Mouse (Mus musculus): ENCODE data around the gene Cep131. TPM values are rescaled to one million over a fixed set of nuclear protein-coding genes. Genes with fewer than 3 reads are reported as not detected.

Gene Cep131
- 1 to 10 TPM; 5.9 to 7.9 TPM for polyA plus RNA-seq (2017; shearing (Covaris generic))

DNA sequence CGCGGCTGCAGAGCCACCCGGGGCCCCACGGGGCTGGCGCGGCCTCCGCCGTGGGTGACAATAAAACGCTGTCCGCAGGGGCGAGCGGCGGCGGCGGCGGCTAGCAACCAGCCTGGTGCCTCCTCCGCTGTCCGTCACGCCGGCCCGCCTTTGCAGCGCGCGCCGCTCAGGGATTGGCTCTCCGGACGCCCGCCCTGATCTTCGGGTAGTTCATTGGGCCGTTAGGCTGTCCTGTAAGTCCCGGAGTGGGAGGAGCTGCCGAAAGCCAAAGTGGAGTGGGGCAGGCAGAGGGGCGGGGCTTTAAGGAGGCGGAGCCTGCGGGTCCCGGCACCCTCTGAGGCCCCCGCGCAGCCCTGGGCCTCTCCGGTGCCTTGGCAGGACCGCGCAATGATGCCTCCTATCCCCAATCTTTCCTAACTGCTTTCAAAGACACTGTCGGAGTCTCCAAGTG is at the start of gene Cep131:
Gene Cep131 (minus strand): TSS at position 126 of the 451 bp plus-strand sequence.

DNA sequence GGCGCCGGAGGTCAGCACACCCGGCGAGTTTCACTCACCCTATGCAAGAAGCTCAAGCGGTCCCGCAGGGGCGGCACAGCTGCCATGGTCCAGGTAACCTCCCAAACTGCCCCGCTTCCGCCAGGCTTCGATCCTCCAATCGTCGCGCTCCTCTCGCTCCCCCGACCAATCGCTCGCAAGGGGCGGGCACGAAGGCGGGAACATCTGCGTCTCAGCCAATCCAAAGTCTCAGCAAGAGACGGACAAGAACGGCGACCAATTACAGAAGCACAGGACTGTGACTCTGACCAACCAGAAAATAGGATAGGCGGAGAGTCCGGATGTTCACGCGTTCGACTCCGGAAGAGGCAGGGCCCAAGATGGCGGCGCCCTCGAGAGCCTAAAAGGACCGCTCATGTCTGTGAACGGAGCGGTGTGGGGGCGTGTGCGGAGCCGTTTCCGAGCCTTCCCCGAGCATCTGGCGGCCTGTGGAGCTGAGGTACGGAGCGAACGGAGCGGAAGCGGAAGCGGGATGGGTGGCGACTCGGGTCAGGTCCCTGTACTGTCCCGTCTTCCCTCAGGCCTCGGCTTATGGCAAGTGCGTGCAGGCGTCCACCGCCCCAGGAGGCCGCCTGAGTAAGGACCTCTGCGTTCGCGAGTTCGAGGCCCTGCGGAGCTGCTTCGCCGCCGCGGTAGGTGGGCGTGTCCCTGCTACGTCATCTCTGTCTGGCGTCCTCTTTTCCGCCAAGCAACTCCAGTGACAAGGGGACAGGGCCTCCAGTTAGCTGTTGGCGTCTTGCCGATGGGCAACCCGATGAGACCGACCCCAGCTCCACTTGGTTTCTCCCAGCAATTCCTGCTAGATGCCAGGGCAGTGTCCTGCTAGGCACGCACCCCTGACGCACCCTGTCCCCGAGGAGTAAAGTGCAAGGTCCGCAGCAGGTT is 12.2 kb upstream of the Cep131 start, which contains the start of the genes Tepsin and Ndufaf8:
Gene Tepsin (minus strand): TSS at position 144 of the 924 bp plus-strand sequence.
Gene Ndufaf8 (plus strand): TSS at position 341 of the 924 bp plus-strand sequence.

DNA sequence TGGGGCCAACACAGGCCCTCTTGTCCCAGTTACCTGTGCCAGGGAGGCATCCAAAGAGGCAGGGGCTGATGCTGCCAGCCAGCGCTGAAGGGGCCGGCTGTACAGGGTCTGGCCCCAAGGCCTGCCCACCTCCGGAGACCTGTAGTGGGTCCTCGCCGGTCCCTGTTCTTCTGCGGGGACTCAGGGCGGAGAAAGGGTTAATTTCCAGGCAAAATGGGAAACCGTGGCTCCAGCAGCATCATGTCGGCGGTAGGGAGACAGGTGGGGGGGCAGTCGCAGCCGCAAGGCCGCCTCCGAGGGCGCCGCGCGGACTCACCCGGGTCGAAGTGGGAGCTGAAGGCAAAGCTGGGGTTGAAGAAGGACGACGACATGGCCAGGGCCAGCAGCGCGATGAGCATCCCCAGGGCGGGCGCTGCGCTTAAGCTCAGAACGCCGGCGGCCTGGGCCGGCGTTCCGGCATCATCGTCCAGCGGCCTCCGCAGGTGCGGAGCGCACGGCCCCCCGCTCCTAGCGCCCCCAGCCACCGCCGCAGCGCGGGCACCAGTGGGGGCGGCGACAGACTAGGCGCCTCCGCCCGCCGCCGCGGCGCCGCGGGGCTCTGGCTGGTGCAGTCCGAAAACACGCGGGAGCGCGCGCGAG is 40.0 kb downstream of the Cep131 start, which contains the start of gene Aatk:
Gene Aatk (minus strand): TSS at position 615 of the 639 bp plus-strand sequence.

Other genes with a start within 250 kb of the Cep131 start
- 10 to 100 TPM; 53.8 to 54.2 TPM for gene Chmp6, start 173.4 kb downstream of the Cep131 start, polyA plus RNA-seq (2017; shearing (Covaris generic))
- gene Baiap2, start 144.1 kb downstream of the Cep131 start, polyA plus RNA-seq (2017; shearing (Covaris generic)): 10 to 100 TPM; 17.1 to 17.3 TPM
- gene Aatk, start 39.7 kb downstream of the Cep131 start, polyA plus RNA-seq (2017; shearing (Covaris generic)): 1 to 10 TPM in 1 of 2 experiments, under 1 TPM in 1; 0.23 to 1.6 TPM
- gene Tepsin, start 11.9 kb upstream of the Cep131 start, polyA plus RNA-seq (2017; shearing (Covaris generic)): 10 to 100 TPM; 37.5 to 51.7 TPM
- 10 to 100 TPM; 71.3 to 80.0 TPM for gene Ndufaf8, start 12.1 kb upstream of the Cep131 start, polyA plus RNA-seq (2017; shearing (Covaris generic))
- 100 to 1,000 TPM; 108 to 109 TPM for gene Slc38a10, start 64.5 kb upstream of the Cep131 start, polyA plus RNA-seq (2017; shearing (Covaris generic))
- 1 to 10 TPM in 1 of 2 experiments, under 1 TPM in 1; 0.11 to 2.1 TPM for gene Bahcc1, start 146.1 kb upstream of the Cep131 start, polyA plus RNA-seq (2017; shearing (Covaris generic))